Mouse (Mus musculus) embryonic facial prominence, embryonic 15.5 days (tissue): ENCODE results near the gene Mapk8ip1. TPM values are rescaled to one million over a fixed set of nuclear protein-coding genes. Genes with fewer than 3 reads are reported as not detected.

Experiments used
- ATAC-seq: fragments of 200-750 bp; cut with Nextera tagmentation; 2 replicates; pipeline ENCODE4 v1.8.0; 2017; ENCODE audit warnings: low read depth, moderate TSS enrichment; ENCODE audit not compliant: insufficient number of reproducible peaks, low FRiP score, low TSS enrichment
- H3K27ac ChIP-seq: fragments of 300-500 bp; sonication (generic); replicated peaks from 2 replicates; pipeline ENCODE4 v1.5.1; 2015; ENCODE audit warnings: mild to moderate bottlenecking, inconsistent platforms
- H3K27me3 ChIP-seq: fragments of 300-500 bp; sonication (generic); 2 replicates; pipeline ENCODE4 v1.6.1; 2015; ENCODE audit warnings: inconsistent platforms
- H3K36me3 ChIP-seq: fragments of 300-500 bp; sonication (generic); 2 replicates; pipeline ENCODE4 v1.6.1; 2015; ENCODE audit warnings: mild to moderate bottlenecking, inconsistent platforms
- H3K4me1 ChIP-seq: fragments of 300-500 bp; sonication (generic); 2 replicates; pipeline ENCODE4 v1.6.1; 2015; ENCODE audit warnings: inconsistent platforms
- H3K4me2 ChIP-seq: fragments of 300-500 bp; sonication (generic); replicated peaks from 2 replicates; pipeline ENCODE4 v1.6.1; 2015; ENCODE audit warnings: mild to moderate bottlenecking, inconsistent platforms
- H3K4me3 ChIP-seq: fragments of 300-500 bp; sonication (generic); replicated peaks from 2 replicates; pipeline ENCODE4 v1.5.1; 2015; ENCODE audit warnings: mild to moderate bottlenecking, inconsistent platforms
- H3K9ac ChIP-seq: fragments of 300-500 bp; sonication (generic); 2 replicates; pipeline ENCODE4 v1.6.1; 2015; ENCODE audit warnings: inconsistent platforms
- H3K9me3 ChIP-seq: fragments of 300-500 bp; sonication (generic); replicated peaks from 2 replicates; pipeline ENCODE4 v1.6.1; 2016; ENCODE audit warnings: inconsistent platforms
- WGBS: fragments of 180-500 bp; shearing (Covaris S2); methylation state at CpG from one replicate; pipeline ENCODE4 v1.1.7; 2015; 5-methylcytosine and 5-hydroxymethylcytosine counted together
- polyA plus RNA-seq: library from polyadenylated mRNA; unstranded; fragments of >200 nt; fragmentation: Nextera tagmentation; extraction: Ambion mirVana; gene quantifications from 2 replicates; pipeline ENCODE4 v1.2.1, GENCODE M21; 2015

Gene Mapk8ip1
- polyA plus RNA-seq, 1 experiment from 2014 or later: 34.0 TPM

DNA sequence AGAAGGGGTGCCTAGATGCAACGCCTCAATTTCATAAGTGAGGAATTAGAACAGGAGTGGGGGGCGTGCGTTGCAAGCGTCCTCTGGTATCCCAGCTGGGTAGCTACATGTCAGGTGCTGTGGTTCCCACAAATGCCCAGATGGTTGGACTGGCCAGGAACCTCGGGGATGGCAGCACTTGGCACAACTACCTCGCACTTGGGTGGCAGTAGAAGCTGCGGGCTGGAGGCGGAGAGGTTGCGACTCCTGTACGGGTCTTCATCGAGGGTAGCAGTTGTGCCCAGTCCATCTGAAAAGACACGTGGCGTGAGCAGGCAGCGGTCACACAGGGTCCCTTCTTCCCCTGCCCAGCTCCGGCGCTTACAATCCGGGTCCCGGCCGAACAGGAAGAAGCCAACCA lies 30.7 kb downstream of the Mapk8ip1 start:
- H3K4me2 ChIP-seq: peak overlapping the region; percentile 78
- no peaks in the 10 kb centered on the region for H3K9me3 ChIP-seq
- peak overlapping the region; percentile 48 for H3K4me3 ChIP-seq
- WGBS: 9% methylated on average over 15 of the region's 19 CpGs
- ATAC-seq: no peak
- peak overlapping the region; percentile 50 for H3K9ac ChIP-seq
- H3K36me3 ChIP-seq: no peaks in the 10 kb centered on the region
- 0 out of 2 replicates have a peak overlapping the region, but pooled peaks have one; percentile 96 for H3K27ac ChIP-seq
- H3K4me1 ChIP-seq: peaks cover 40% of the 10 kb centered on the region
- H3K27me3 ChIP-seq: peaks cover 30% of the 10 kb centered on the region

DNA sequence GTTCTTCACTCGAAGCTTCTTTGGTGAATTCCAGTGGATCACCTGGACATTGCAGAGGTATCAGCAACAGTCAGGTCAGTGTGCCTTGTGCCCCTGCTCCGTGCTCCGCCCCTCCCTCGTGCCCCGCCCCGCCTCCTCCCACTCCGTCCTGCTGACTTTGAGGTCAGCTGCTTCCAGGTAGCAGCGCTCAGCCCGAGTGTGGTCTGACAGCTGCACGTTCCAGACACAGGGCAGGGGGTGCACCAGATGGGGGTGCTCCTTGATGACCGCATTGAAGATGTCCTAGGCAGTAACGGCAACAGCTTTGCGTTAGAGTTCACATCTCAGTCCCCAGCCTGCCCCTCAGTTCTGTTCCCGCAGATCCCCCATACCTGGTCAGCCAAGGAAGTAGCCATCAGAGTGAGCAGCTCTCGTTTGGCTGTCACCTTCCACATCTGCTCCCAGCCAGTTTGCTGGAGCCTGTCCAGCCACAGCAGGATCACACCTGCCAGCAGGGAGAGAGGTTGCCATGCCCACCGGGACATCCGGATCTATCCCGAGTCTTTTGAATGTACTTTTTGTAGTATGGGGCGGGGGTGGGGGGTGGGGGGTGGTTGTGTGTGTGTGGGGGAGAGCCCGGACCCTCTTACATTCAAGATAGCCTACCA lies 33.6 kb downstream of the Mapk8ip1 start:
- Histone ChIP-seq H3K27ac (no peak overlapping the region), H3K9me3 (no peaks in the 10 kb centered on the region), H3K36me3 (peaks cover 25% of the 10 kb centered on the region), H3K4me3 (no peak overlapping the region), H3K4me2 (no peak overlapping the region), H3K27me3 (peaks cover 30% of the 10 kb centered on the region), H3K4me1 (peaks cover 31% of the 10 kb centered on the region), H3K9ac (no peak overlapping the region)
- ATAC-seq: no peak
- WGBS: 38% methylated on average over 20 of the region's 20 CpGs

DNA sequence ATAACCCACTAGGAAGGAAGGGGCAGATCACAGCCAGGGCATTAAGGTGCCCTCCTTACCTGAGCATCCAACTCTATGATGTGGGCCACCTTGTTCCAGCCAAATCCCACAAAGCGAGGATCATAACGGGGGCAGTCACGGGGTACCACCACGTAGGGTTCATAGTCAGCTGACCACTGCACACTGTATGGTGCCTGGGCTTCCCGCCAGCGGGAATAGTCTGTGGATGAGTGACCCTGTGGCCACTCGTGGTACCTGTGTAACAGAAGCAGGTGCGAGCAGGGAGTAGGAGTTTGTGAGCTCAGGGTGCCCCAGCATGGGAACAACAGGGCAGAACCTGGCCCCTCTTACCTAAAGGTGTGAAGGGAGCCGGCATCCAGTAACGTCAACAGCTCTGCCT lies 35.5 kb downstream of the Mapk8ip1 start:
- WGBS: 92% methylated on average over 10 of the region's 10 CpGs

DNA sequence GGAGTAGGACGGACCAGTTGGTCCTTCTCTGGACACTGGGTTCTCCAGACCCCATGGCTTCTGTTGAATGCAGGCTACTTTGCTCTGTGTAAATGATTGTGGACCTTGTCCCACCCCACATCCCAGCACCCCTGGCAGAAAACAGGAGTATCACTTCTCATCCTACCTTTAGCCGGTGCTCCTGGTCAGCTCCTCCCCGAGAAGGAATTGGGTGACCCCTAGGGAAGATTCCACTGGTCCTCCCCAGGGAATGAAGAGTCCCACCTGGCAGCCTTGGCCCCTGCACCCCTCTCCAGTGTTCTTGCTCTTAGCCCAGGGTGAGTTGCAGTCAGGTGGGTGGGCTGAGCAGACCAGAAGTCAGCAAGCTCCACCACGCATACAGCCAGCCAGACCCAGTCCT lies 37.0 kb downstream of the Mapk8ip1 start:
- peaks cover 48% of the 10 kb centered on the region for H3K36me3 ChIP-seq
- peaks cover 2% of the 10 kb centered on the region for H3K27me3 ChIP-seq
- WGBS: 86% methylated on average over 4 of the region's 4 CpGs
- peaks cover 17% of the 10 kb centered on the region; the same call in 1 of the 2 replicates for H3K4me1 ChIP-seq
- no peak overlapping the region for H3K4me3 ChIP-seq
- H3K9ac ChIP-seq: no peak overlapping the region
- ATAC-seq: no peak
- H3K4me2 ChIP-seq: no peak overlapping the region
- H3K27ac ChIP-seq: no peak overlapping the region
- H3K9me3 ChIP-seq: no peaks in the 10 kb centered on the region

More for the DNA sequence above, 35.5 kb downstream of the Mapk8ip1 start:
- Histone ChIP-seq H3K36me3 (peaks cover 35% of the 10 kb centered on the region), H3K9me3 (no peaks in the 10 kb centered on the region), H3K27ac (no peak overlapping the region), H3K4me1 (peaks cover 21% of the 10 kb centered on the region), H3K9ac (no peak overlapping the region), H3K4me3 (no peak overlapping the region), H3K27me3 (peaks cover 14% of the 10 kb centered on the region), H3K4me2 (no peak overlapping the region)
- ATAC-seq: no peak

DNA sequence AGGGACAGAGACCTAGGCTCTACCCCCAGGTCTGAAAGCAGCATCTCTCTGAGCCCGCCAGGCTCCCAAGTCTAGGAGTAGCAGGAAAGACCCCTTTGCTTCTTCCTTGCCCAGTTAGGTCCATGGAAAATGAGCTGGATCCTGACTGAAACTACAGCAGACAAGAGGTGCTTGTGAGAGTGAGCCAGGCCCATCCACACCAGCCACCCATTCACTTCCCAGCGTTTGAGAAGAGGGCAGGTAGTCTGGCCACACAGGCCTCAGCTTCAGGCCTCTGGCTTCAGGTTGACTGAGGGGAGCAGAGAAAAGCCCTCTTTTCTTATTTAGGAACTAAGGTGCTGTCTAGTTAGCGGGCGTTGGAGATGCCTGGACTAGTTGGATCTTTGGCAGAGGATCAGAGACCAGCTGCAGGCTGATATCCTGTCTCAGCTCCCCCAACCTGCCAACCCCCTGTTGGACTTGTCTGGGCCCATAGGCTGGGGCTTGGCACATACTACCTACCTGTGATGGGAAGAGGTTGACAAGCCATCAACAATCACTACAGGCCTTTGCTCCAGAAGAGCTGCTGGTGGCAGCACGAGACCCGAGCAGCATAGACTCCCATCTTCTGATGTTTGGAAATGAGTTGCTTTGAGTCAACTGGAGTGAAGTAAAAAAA lies 38.4 kb downstream of the Mapk8ip1 start:
- no peak overlapping the region for H3K4me2 ChIP-seq
- peaks cover 17% of the 10 kb centered on the region; the same call in 1 of the 2 replicates for H3K4me1 ChIP-seq
- peak overlapping the region; percentile 61 for H3K27ac ChIP-seq
- peaks cover 62% of the 10 kb centered on the region for H3K36me3 ChIP-seq
- no peak overlapping the region for H3K9ac ChIP-seq
- H3K27me3 ChIP-seq: no peaks in the 10 kb centered on the region
- no peaks in the 10 kb centered on the region for H3K9me3 ChIP-seq
- 87% methylated on average over 6 of the region's 6 CpGs for WGBS
- no peak overlapping the region for H3K4me3 ChIP-seq
- ATAC-seq: no peak

DNA sequence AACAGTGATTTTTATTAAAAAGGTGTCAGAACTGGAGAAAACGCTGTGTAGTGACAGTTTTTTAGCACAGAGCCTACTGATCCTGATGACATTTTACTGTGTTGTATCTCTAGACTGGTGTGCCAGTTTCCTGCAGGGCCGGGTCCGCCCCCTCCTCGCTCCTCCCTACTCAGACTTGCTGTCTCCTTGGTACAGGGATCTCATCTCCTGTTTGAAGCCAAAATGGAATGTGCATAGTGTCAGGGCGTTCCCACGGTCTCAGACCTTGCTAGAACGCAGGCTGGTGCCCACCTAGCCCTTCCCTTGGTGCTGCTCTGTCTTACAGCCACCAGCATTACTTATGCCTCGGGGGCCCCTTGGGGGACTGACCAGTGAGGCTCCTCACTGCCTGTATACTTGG lies 39.3 kb downstream of the Mapk8ip1 start:
- 70% methylated on average over 8 of the region's 8 CpGs for WGBS
- Histone ChIP-seq H3K36me3 (peaks cover 70% of the 10 kb centered on the region), H3K9me3 (no peaks in the 10 kb centered on the region)

DNA sequence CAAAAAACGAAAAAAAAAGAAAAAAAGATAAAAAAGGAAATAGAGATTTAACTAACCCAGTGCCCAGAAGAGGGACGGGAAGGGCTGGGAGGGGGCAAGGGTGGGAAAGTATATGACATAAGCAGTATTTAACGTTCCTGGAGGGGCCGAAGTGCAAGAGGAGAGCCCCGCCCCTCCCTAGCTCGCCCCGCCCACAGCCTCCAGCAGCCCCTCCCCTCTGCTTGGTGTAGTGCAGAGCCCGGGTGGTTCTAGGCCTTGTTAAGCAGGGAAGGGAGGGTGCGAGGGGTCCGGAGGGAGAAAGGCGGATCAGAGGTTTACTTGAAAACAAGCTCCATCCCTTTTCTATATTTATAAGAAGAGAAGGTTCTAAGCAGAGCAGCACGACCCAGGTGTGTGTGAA lies 40.2 kb downstream of the Mapk8ip1 start:
- no peak overlapping the region for H3K9ac ChIP-seq
- H3K4me3 ChIP-seq: no peak overlapping the region
- 23% methylated on average over 12 of the region's 12 CpGs for WGBS
- peaks cover 75% of the 10 kb centered on the region for H3K36me3 ChIP-seq
- H3K9me3 ChIP-seq: no peaks in the 10 kb centered on the region
- no peak overlapping the region for H3K4me2 ChIP-seq
- peaks cover 17% of the 10 kb centered on the region; the same call in 1 of the 2 replicates for H3K4me1 ChIP-seq
- ATAC-seq: no peak
- H3K27me3 ChIP-seq: no peaks in the 10 kb centered on the region
- H3K27ac ChIP-seq: no peak overlapping the region

More for the DNA sequence above, 39.3 kb downstream of the Mapk8ip1 start:
- no peak overlapping the region for H3K4me3 ChIP-seq
- peak overlapping the region; percentile 61 for H3K27ac ChIP-seq
- peaks cover 17% of the 10 kb centered on the region; the same call in 1 of the 2 replicates for H3K4me1 ChIP-seq
- H3K9ac ChIP-seq: no peak overlapping the region
- no peaks in the 10 kb centered on the region for H3K27me3 ChIP-seq
- no peak for ATAC-seq
- no peak overlapping the region for H3K4me2 ChIP-seq

DNA sequence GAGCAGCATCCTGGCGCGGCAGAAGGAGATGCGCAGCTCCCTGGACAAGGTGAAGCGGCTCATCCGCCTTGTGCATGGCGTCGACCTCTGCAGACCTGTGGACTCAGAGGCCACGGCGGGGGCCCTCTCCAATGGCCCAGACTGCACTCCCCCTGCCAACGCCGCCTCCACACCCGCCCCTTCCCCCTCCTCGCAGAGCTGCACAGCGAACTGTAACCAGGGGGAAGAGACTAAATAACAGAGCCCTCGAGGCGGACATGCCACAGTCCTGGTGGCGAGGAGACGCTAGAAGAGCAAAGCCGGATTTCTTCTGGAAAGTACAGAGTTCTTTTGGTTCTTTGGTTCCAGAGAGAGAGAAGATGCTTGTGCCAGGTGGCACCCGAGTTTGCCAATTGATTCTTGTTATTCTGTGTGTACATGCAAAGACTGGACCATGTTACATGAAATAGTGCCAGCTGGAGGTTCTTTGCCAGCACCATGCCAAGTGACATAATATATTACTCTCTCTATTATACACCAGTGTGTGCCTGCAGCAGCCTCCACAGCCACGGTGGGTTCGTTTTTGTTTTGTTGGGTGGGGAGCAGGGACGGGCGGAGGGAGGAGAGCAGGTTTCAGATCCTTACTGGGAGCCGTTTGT lies 40.8 kb downstream of the Mapk8ip1 start:
- peaks cover 77% of the 10 kb centered on the region for H3K36me3 ChIP-seq
- H3K4me2 ChIP-seq: no peak overlapping the region
- peaks cover 17% of the 10 kb centered on the region; the same call in 1 of the 2 replicates for H3K4me1 ChIP-seq
- no peak overlapping the region for H3K27ac ChIP-seq
- no peak for ATAC-seq
- 65% methylated on average over 25 of the region's 25 CpGs for WGBS
- H3K27me3 ChIP-seq: no peaks in the 10 kb centered on the region
- H3K4me3 ChIP-seq: no peak overlapping the region
- no peak overlapping the region for H3K9ac ChIP-seq
- H3K9me3 ChIP-seq: no peaks in the 10 kb centered on the region

DNA sequence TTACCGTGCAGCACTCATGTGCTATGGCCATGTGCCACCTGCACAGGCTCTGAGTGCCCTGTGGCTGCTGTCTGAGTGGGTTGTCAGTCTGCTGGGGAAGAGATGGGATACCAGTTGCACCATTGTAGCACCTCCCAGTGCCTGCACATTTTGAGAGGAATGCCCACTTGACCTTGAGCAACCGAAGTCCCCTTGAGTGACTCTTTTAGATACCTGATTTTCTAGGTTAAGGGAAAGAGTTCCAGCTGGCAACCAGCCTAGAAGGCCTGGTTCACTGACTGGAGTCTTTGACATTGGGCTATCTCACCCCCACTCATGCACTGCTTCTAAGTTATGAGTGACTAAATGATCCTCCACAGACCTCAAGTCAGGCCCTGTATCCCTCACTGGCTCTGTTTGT lies 41.8 kb downstream of the Mapk8ip1 start:
- no peaks in the 10 kb centered on the region for H3K27me3 ChIP-seq
- H3K9ac ChIP-seq: no peak overlapping the region
- no peaks in the 10 kb centered on the region for H3K9me3 ChIP-seq
- H3K27ac ChIP-seq: no peak overlapping the region
- WGBS: 84% methylated on average over 2 of the region's 2 CpGs
- no peak overlapping the region for H3K4me2 ChIP-seq
- ATAC-seq: no peak
- H3K4me3 ChIP-seq: no peak overlapping the region
- peaks cover 17% of the 10 kb centered on the region; the same call in 1 of the 2 replicates for H3K4me1 ChIP-seq
- peaks cover 71% of the 10 kb centered on the region for H3K36me3 ChIP-seq

DNA sequence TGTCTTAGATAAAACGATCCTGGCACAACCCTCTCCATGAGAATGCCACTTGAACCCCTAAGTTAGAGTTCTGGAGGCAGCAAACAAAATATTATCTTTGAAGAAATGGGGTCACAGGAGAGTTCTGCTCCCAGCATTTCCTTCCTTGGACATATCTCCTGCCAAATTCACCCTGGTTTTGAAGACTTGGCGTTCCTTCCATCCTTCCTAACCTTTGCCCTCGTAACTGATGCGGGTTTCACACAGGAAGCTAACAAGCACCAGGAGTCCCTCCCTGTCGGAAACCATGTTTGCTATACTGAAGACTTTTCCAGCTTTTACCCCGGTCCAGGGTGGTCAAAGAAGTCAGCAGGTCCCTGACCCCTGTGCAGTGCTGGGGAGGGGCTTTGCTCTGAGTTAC lies 46.8 kb downstream of the Mapk8ip1 start:
- WGBS: 64% methylated on average over 6 of the region's 6 CpGs
- Histone ChIP-seq H3K4me3 (no peak overlapping the region), H3K9me3 (no peaks in the 10 kb centered on the region), H3K27ac (no peak overlapping the region), H3K27me3 (no peaks in the 10 kb centered on the region), H3K4me1 (no peaks in the 10 kb centered on the region), H3K9ac (no peak overlapping the region), H3K36me3 (peaks cover 75% of the 10 kb centered on the region), H3K4me2 (no peak overlapping the region)
- ATAC-seq: no peak

DNA sequence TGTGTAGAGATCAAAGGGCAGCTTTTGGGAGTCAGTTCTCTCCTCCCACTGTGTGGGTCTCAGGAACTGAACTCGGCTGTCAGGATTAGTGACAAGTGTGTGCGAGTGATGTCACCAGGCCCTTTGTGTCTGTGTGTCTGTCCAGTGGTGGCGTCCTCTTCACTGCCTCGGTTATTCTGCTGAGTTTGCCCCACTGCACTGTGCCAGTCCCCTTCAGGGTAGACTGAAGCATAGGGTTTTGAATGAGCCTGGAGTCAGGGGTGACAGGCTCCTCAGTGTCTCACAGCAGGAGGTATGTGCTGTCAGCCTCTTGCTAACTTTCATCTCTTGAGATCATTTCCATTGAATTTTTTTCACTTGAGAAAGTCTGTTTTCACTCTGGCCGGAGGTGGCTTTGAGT lies 47.7 kb downstream of the Mapk8ip1 start:
- 59% methylated on average over 5 of the region's 5 CpGs for whole genome bisulfite sequencing
- H3K4me2 ChIP-seq: no peak overlapping the region
- ATAC-seq: no peak

More for the DNA sequence above, 47.7 kb downstream of the Mapk8ip1 start:
- H3K27me3 ChIP-seq: no peaks in the 10 kb centered on the region
- no peaks in the 10 kb centered on the region for H3K4me1 ChIP-seq
- H3K36me3 ChIP-seq: peaks cover 74% of the 10 kb centered on the region
- no peak overlapping the region for H3K9ac ChIP-seq
- no peak overlapping the region for H3K4me3 ChIP-seq
- H3K27ac ChIP-seq: no peak overlapping the region
- no peaks in the 10 kb centered on the region for H3K9me3 ChIP-seq
